Mouse (Mus musculus) embryo, embryonic 9.5 days (tissue): ENCODE data around the gene Zfp747.
"Not testable (repeated sequence)": the region's sequence is repeated elsewhere in the genome, so short reads cannot be mapped to it uniquely, and the experiment has no call there.

Source experiments
- DNase-seq: peaks from one replicate; pipeline ENCODE4 v3.0.0-alpha.2; 2017; ENCODE audit errors: extremely low spot score

Gene Zfp747

GRCm38 (mm10) chr7:127375271-127376245 is at the start of gene Zfp747:
Zfp747 (minus strand) TSS chr7:127376050.
- peak; percentile 88 for DNase-seq

- DNase-seq = no peak
These were observed 49.4 kb upstream of the Zfp747 start for GRCm38 (mm10) chr7:127425291-127425690.

- DNase-seq = no peak
These were observed 46.4 kb upstream of the Zfp747 start for GRCm38 (mm10) chr7:127422247-127422646.

GRCm38 (mm10) chr7:127421388-127422191 is 45.7 kb upstream of the Zfp747 start, which contains the start of gene Zfp688:
Zfp688 (minus strand) TSS chr7:127422068.
- DNase-seq = peak; percentile 93

GRCm38 (mm10) chr7:127411418-127411817 is 35.6 kb upstream of the Zfp747 start:
- DNase-seq = no peak

- peak; percentile 89 for DNase-seq
These were observed 30.4 kb upstream of the Zfp747 start, which contains the start of gene Zfp764 for GRCm38 (mm10) chr7:127406002-127406987. Zfp764 (minus strand) TSS chr7:127406822.

GRCm38 (mm10) chr7:127404101-127404500 is 28.3 kb upstream of the Zfp747 start:
- DNase-seq = not testable (repeated sequence)

- no peak for DNase-seq
These were observed 27.1 kb upstream of the Zfp747 start for GRCm38 (mm10) chr7:127402980-127403379.

- DNase-seq = no peak
These were observed 24.5 kb upstream of the Zfp747 start for GRCm38 (mm10) chr7:127400355-127400754.

GRCm38 (mm10) chr7:127393944-127394333 is 18.1 kb upstream of the Zfp747 start:
- DNase-seq = no peak

GRCm38 (mm10) chr7:127393157-127393943 is 17.5 kb upstream of the Zfp747 start, which contains the start of gene E430018J23Rik:
E430018J23Rik (minus strand) TSS chr7:127393629.
- peak; percentile 98 for DNase-seq

GRCm38 (mm10) chr7:127392251-127392824 is 16.5 kb upstream of the Zfp747 start:
- DNase-seq = no peak

GRCm38 (mm10) chr7:127391538-127391937 is 15.7 kb upstream of the Zfp747 start:
- no peak for DNase-seq

GRCm38 (mm10) chr7:127390306-127390705 is 14.5 kb upstream of the Zfp747 start:
- DNase-seq = no peak

GRCm38 (mm10) chr7:127388201-127388600 is 12.4 kb upstream of the Zfp747 start:
- DNase-seq = not testable (repeated sequence)

- peak; percentile 82 for DNase-seq
These were observed 11.0 kb upstream of the Zfp747 start, which contains the start of gene 9130019O22Rik for GRCm38 (mm10) chr7:127386641-127387392. 9130019O22Rik (minus strand) TSS chr7:127387166.

GRCm38 (mm10) chr7:127385560-127385959 is 9.7 kb upstream of the Zfp747 start:
- not testable (repeated sequence) for DNase-seq

- no peak for DNase-seq
These were observed 2.6 kb upstream of the Zfp747 start for GRCm38 (mm10) chr7:127378310-127378921.
